Mouse (Mus musculus) ES-Bruce4 (cell line): Measurements from ENCODE around the gene Slc11a2. TPM values are rescaled to one million over a fixed set of nuclear protein-coding genes. Genes with fewer than 3 reads are reported as not detected.
"Not testable (repeated sequence)": the region's sequence is repeated elsewhere in the genome, so short reads cannot be mapped to it uniquely, and the experiment has no call there.

ENCODE experiments used
- H3K27ac ChIP-seq: 2 replicates; pipeline ENCODE4 v1.5.1; 2012; ENCODE audit warnings: low read length, inconsistent platforms; ENCODE audit not compliant: insufficient read depth
- H3K27me3 ChIP-seq: 2 replicates; pipeline ENCODE4 v1.6.1; 2012; ENCODE audit warnings: mild to moderate bottlenecking, low read length, inconsistent platforms; ENCODE audit not compliant: control insufficient read depth, poor library complexity, insufficient read depth, severe bottlenecking
- H3K36me3 ChIP-seq: 2 replicates; pipeline ENCODE4 v1.6.1; 2012; ENCODE audit warnings: inconsistent platforms, mild to moderate bottlenecking, low read length, moderate library complexity; ENCODE audit not compliant: control insufficient read depth, poor library complexity, insufficient read depth, severe bottlenecking
- H3K4me1 ChIP-seq: one replicate; pipeline ENCODE4 v1.8.1; 2011; ENCODE audit warnings: low read length; ENCODE audit not compliant: control insufficient read depth, insufficient read depth
- H3K4me3 ChIP-seq: 2 replicates; pipeline ENCODE4 v1.5.1; 2011; ENCODE audit warnings: low read depth, mild to moderate bottlenecking, low read length
- H3K9ac ChIP-seq: 2 replicates; pipeline ENCODE4 v1.6.1; 2012; ENCODE audit warnings: low read depth, mild to moderate bottlenecking, inconsistent platforms; ENCODE audit not compliant: poor library complexity, severe bottlenecking
- H3K9me3 ChIP-seq: replicated peaks from 2 replicates; pipeline ENCODE4 v1.6.1; 2012; ENCODE audit warnings: mild to moderate bottlenecking, low read length, inconsistent platforms; ENCODE audit not compliant: control insufficient read depth, poor library complexity, insufficient read depth, severe bottlenecking
- CTCF ChIP-seq: IDR thresholded peaks from one replicate; pipeline ENCODE4 v1.8.1; 2011; ENCODE audit warnings: low read depth, low read length
- EP300 ChIP-seq: IDR thresholded peaks from 2 replicates; pipeline ENCODE4 v1.6.1; 2011; ENCODE audit warnings: low read depth, low read length; ENCODE audit not compliant: insufficient read depth
- POLR2A ChIP-seq: IDR thresholded peaks from one replicate; pipeline ENCODE4 v1.8.1; 2011; ENCODE audit warnings: low read length; ENCODE audit not compliant: insufficient read depth
- polyA plus RNA-seq: library from polyadenylated mRNA; stranded (reverse); fragments of >200 nt; gene quantifications from 2 replicates; pipeline ENCODE4 v1.2.4, GENCODE M21; 2011; ENCODE audit warnings: low read depth; ENCODE audit not compliant: missing spikeins, insufficient read depth, insufficient read length

Slc11a2 gene
- polyA plus RNA-seq, 1 experiment, result 29.9 TPM

DNA sequence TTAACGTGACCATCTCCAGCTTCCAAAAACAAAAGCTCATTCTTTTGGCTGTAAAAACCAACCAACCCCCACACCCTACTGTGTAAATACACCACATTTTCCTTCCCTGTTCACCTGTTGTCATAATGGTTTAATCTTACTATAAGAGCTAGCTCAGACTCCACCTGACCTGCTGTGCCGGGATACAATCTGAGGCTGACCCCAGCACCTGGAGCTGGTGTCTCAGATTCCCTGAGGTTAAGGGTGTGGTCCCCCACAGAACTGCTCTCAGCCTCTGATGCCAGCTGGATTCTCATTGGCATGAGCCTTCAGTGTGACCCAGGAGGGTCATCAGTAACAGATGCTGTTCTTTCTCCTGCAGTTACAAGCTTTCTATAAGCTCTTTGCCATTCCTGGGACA is 44.8 kb downstream of the Slc11a2 start:
- TF ChIP-seq EP300 (no peak), CTCF (no peak), POLR2A (no peak)
- Histone ChIP-seq H3K9ac (no peak overlapping the region), H3K9me3 (no peaks in the 10 kb centered on the region), H3K36me3 (no peaks in the 10 kb centered on the region), H3K27ac (no peak overlapping the region), H3K4me3 (no peak overlapping the region), H3K27me3 (no peaks in the 10 kb centered on the region), H3K4me1 (no peaks in the 10 kb centered on the region)

DNA sequence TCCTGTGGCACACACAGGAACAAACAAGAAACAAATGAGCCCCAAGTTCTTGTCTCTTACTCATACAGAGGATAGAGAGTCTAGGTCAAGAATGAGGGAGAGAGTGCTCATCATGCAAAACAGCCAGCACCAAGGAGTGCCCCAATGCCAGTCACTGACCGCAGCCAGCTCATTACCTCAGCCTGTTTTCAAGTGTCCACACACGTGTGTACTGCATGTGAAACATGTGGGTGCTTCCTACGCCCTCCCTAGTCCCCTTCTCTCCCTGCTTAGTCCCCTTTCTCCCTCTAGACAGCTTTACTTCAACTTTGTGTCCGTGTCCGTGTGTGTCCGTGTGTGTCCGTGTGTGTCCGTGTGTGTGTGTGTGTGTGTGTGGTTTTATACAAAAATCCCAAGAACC is 45.2 kb downstream of the Slc11a2 start:
- H3K4me1 ChIP-seq, result no peaks in the 10 kb centered on the region
- TF ChIP-seq EP300, result no peak
- no peak for TF ChIP-seq CTCF
- no peak for TF ChIP-seq POLR2A
- H3K9me3 ChIP-seq, result no peaks in the 10 kb centered on the region
- no peaks in the 10 kb centered on the region for H3K36me3 ChIP-seq
- H3K27me3 ChIP-seq, result no peaks in the 10 kb centered on the region
- no peak overlapping the region for H3K4me3 ChIP-seq
- H3K9ac ChIP-seq, result no peak overlapping the region
- H3K27ac ChIP-seq, result no peak overlapping the region

GRCm38 (mm10) chr15:100377847-100378505 is 46.9 kb downstream of the Slc11a2 start:
- H3K9ac ChIP-seq, H3K9me3 ChIP-seq: not testable (repeated sequence)

GRCm38 (mm10) chr15:100375066-100375465 is 49.8 kb downstream of the Slc11a2 start:
- Histone ChIP-seq H3K27me3 (no peaks in the 10 kb centered on the region), H3K27ac (no peak overlapping the region), H3K4me1 (no peaks in the 10 kb centered on the region), H3K9ac (no peak overlapping the region), H3K9me3 (no peaks in the 10 kb centered on the region), H3K36me3 (no peaks in the 10 kb centered on the region), H3K4me3 (no peak overlapping the region)
- TF ChIP-seq POLR2A, result no peak
- no peak for TF ChIP-seq CTCF
- no peak for TF ChIP-seq EP300

More at GRCm38 (mm10) chr15:100377847-100378505, 46.9 kb downstream of the Slc11a2 start:
- not testable (repeated sequence) for H3K27me3 ChIP-seq, H3K27ac ChIP-seq, H3K4me1 ChIP-seq, H3K4me3 ChIP-seq, H3K36me3 ChIP-seq

GRCm38 (mm10) chr15:100367119-100367518 is 57.8 kb downstream of the Slc11a2 start:
- H3K4me3 ChIP-seq, result no peak overlapping the region

GRCm38 (mm10) chr15:100365967-100366366 is 58.9 kb downstream of the Slc11a2 start:
- H3K4me1 ChIP-seq, H3K4me3 ChIP-seq, H3K27me3 ChIP-seq, H3K9me3 ChIP-seq, H3K27ac ChIP-seq, H3K9ac ChIP-seq, H3K36me3 ChIP-seq: not testable (repeated sequence)

More at GRCm38 (mm10) chr15:100367119-100367518, 57.8 kb downstream of the Slc11a2 start:
- H3K9ac ChIP-seq, result no peak overlapping the region
- no peaks in the 10 kb centered on the region for H3K9me3 ChIP-seq
- no peaks in the 10 kb centered on the region for H3K36me3 ChIP-seq
- H3K27me3 ChIP-seq, result no peaks in the 10 kb centered on the region
- TF ChIP-seq POLR2A (no peak), EP300 (no peak), CTCF (no peak)
- no peak overlapping the region for H3K27ac ChIP-seq
- H3K4me1 ChIP-seq, result no peaks in the 10 kb centered on the region

GRCm38 (mm10) chr15:100364242-100364641 is 60.6 kb downstream of the Slc11a2 start, which contains the start of gene Higd1c:
Gene Higd1c, plus strand, starts transcription at chr15:100364542.
- Histone ChIP-seq H3K4me1 (no peaks in the 10 kb centered on the region), H3K27me3 (no peaks in the 10 kb centered on the region), H3K4me3 (no peak within 1 kb of the TSS), H3K9ac (no peak within 1 kb of the TSS), H3K36me3 (no peaks in the 10 kb centered on the region), H3K27ac (no peak within 1 kb of the TSS), H3K9me3 (no peaks in the 10 kb centered on the region)
- TF ChIP-seq POLR2A, result no peak
- TF ChIP-seq CTCF, result no peak
- no peak for TF ChIP-seq EP300
